Mouse (Mus musculus) thymus, adult 2 months (tissue): ENCODE data around the gene Sept10.

Source experiments
- CTCF ChIP-seq: fragments of 200-500 bp; IDR thresholded peaks from 2 replicates; pipeline ENCODE4 v1.5.1; 2012; ENCODE audit warnings: mild to moderate bottlenecking, control low read depth, low read length, moderate library complexity, borderline replicate concordance; ENCODE audit not compliant: control insufficient read depth, poor library complexity, insufficient read depth; ENCODE audit errors: extremely low read depth
- POLR2A ChIP-seq: fragments of 200-500 bp; IDR thresholded peaks from 2 replicates; pipeline ENCODE4 v1.6.1; 2012; ENCODE audit warnings: mild to moderate bottlenecking, low read length, control low read depth, moderate library complexity; ENCODE audit not compliant: control insufficient read depth, poor library complexity, insufficient read depth; ENCODE audit errors: extremely low read depth

DNA sequence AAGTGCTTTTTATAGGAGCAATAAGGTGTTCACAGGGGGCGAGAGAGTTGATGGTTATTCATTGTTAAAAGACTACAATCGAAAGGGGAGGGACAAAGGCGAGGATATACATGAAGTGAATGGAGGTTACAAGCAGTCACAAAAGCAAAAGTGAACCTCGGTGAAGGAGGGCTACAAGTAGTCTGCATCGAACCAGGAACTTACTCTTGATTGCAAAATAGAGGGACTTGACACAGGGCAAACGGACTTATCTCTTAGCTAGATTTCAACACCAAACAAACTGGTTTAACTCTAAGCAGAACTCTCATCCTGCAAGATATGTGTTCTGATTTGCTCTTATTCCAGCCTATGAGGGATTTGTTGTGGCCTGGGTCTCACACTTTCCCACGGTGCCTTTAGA, 41.3 kb upstream of the Sept10 start:
- TF ChIP-seq POLR2A (no peak), CTCF (no peak)
